Mouse (Mus musculus): ENCODE results near the gene Atp6v0d1. TPM values are rescaled to one million over a fixed set of nuclear protein-coding genes. Genes with fewer than 3 reads are reported as not detected.
"Not testable (repeated sequence)": the region's sequence is repeated elsewhere in the genome, so short reads cannot be mapped to it uniquely, and the experiment has no call there.

The Atp6v0d1 gene
- polyA plus RNA-seq, 1 experiment from 2014 or later = 52.4 TPM

DNA sequence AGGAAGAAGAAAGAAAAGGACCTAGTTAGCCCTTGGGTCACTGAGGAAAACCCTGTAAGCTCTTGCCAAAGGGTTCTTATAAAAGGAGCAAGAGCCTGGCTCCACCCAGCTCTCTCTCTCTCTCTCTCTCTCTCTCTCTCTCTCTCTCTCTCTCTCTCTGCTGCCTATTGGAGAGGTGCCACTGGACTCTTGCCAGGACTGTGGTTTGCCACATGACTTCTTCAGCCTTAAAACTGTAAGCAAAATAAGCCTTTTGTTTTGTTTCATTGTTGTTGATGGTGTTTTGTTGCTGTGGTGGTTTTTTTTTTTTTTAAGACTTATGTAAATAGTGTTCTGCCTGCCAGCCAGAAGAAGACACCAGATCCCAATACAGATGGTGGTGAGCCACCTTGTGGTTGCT lies 7.6 kb upstream of the Atp6v0d1 start:
- Histone ChIP-seq H3K9me3 (replicated peaks) (no peaks in the 10 kb centered on the region), H3K4me2 (no peak overlapping the region), H3K27me3 (no peaks in the 10 kb centered on the region), H3K27ac (replicated peaks) (no peak overlapping the region), H3K9ac (no peak overlapping the region), H3K4me1 (replicated peaks) (no peaks in the 10 kb centered on the region), H3K36me3 (replicated peaks) (no peaks in the 10 kb centered on the region), H3K4me3 (replicated peaks) (no peak overlapping the region)
- ATAC-seq (ENCODE audit: insufficient read depth) = no peak

- H3K36me3 ChIP-seq (replicated peaks) = no peaks in the 10 kb centered on the region
- 73% methylated on average over 9 of the region's 9 CpGs for whole genome bisulfite sequencing (ENCODE audit: insufficient replicate concordance)
- peaks cover 7% of the 10 kb centered on the region for H3K4me1 ChIP-seq (replicated peaks)
- H3K4me2 ChIP-seq = no peak overlapping the region
- no peak overlapping the region for H3K4me3 ChIP-seq (replicated peaks)
- no peaks in the 10 kb centered on the region for H3K9me3 ChIP-seq (replicated peaks)
- no peak for ATAC-seq (ENCODE audit: insufficient read depth)
- peaks cover 7% of the 10 kb centered on the region; the same call in 1 of the 2 replicates for H3K27me3 ChIP-seq
- H3K9ac ChIP-seq = no peak overlapping the region
- no peak overlapping the region for H3K27ac ChIP-seq (replicated peaks)
Observed at GRCm38 (mm10) chr8:105571810-105572209, 6.0 kb upstream of the Atp6v0d1 start.

GRCm38 (mm10) chr8:105566703-105567595 lies 1.1 kb upstream of the Atp6v0d1 start:
- 26% methylated on average over 27 of the region's 27 CpGs for WGBS (ENCODE audit: insufficient replicate concordance)

GRCm38 (mm10) chr8:105565401-105565881 lies 406 bp downstream of the Atp6v0d1 start:
- WGBS (ENCODE audit: insufficient replicate concordance) = under 1% methylated on average over 31 of the region's 31 CpGs
- no peaks in the 10 kb centered on the region for H3K9me3 ChIP-seq (replicated peaks)
- peak overlapping the region; percentile 94 for H3K4me2 ChIP-seq
- ATAC-seq (ENCODE audit: insufficient read depth) = peak; percentile 61
- H3K4me1 ChIP-seq (replicated peaks) = peaks cover 50% of the 10 kb centered on the region
- H3K9ac ChIP-seq = peak overlapping the region; percentile 97
- peaks cover 11% of the 10 kb centered on the region for H3K36me3 ChIP-seq (replicated peaks)
- peak overlapping the region; percentile 90 for H3K27ac ChIP-seq (replicated peaks)
- H3K27me3 ChIP-seq = peaks cover 7% of the 10 kb centered on the region; the same call in 1 of the 2 replicates
- peak overlapping the region; percentile 89 for H3K4me3 ChIP-seq (replicated peaks)

More at GRCm38 (mm10) chr8:105566703-105567595, 1.1 kb upstream of the Atp6v0d1 start:
- ATAC-seq (ENCODE audit: insufficient read depth) = 0 out of 2 replicates have a peak, but pooled peaks have one; percentile 1
- peak overlapping the region; percentile 80 for H3K27ac ChIP-seq (replicated peaks)
- peak overlapping the region; percentile 89 for H3K4me3 ChIP-seq (replicated peaks)
- no peaks in the 10 kb centered on the region for H3K9me3 ChIP-seq (replicated peaks)
- H3K36me3 ChIP-seq (replicated peaks) = peaks cover 9% of the 10 kb centered on the region
- H3K4me1 ChIP-seq (replicated peaks) = peaks cover 43% of the 10 kb centered on the region
- H3K9ac ChIP-seq = peak overlapping the region; percentile 60
- peak overlapping the region; percentile 94 for H3K4me2 ChIP-seq
- peaks cover 7% of the 10 kb centered on the region; the same call in 1 of the 2 replicates for H3K27me3 ChIP-seq

DNA sequence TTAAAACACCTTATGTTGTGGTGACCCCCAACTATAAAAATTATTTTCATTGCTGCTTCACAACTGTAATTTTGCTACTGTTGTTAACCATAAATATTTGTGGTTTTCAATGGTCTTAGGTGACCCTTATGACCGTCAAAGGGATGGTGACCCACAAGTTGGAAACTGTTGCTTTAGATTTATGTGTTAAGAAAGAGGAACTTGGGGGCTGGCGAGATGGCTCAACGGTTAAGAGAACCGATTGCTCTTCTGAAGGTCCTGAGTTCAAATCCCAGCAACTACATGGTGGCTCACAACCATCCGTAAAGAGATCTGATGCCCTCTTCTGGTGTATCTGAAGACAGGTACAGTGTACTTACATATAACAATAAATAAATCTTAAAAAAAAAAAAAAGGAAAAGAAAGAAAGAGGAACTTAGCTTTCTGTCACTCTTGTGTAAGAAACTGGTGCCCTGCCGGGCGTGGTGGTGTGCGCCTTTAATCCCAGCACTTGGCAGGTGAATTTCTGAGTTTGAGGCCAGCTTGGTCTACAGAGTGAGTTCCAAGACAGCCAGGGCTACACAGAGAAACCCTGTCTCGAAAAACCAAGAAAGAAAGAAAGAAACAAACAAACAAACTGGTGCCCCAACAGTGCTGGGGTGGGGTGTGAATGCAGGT lies 1.1 kb downstream of the Atp6v0d1 start:
- H3K4me3 ChIP-seq (replicated peaks) = peak overlapping the region; percentile 89
- ATAC-seq (ENCODE audit: insufficient read depth); H3K27me3 ChIP-seq; H3K9me3 ChIP-seq (replicated peaks): not testable (repeated sequence)
- H3K27ac ChIP-seq (replicated peaks) = peak overlapping the region; percentile 90
- H3K9ac ChIP-seq = peak overlapping the region; percentile 97
- 25% methylated on average over 9 of the region's 9 CpGs for WGBS (ENCODE audit: insufficient replicate concordance)
- H3K4me1 ChIP-seq (replicated peaks) = peaks cover 50% of the 10 kb centered on the region
- peaks cover 17% of the 10 kb centered on the region for H3K36me3 ChIP-seq (replicated peaks)
- peak overlapping the region; percentile 94 for H3K4me2 ChIP-seq

DNA sequence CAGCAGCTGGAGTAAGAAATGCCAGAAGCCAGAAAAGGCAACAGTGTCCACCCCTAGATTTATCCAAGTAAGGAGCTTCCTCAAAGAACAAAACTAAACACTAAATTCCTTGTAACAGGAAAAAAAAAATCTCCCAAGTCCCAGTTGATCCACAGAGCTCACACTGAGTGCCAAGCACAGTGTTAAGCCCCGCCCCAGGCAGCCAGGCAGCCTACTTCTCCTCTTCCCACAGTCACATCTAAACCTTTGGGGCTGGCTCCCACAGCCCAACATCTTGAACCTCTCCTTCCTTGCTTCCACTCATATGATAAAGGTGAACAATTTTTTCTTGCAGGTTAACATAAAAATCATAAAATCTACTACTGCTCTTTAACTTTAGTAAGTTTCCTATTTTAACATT lies 2.0 kb downstream of the Atp6v0d1 start:
- H3K4me2 ChIP-seq = peak overlapping the region; percentile 28; the same call in 1 of the 2 replicates
- no peak for ATAC-seq (ENCODE audit: insufficient read depth)
- no peaks in the 10 kb centered on the region for H3K9me3 ChIP-seq (replicated peaks)
- H3K4me3 ChIP-seq (replicated peaks) = no peak overlapping the region
- WGBS (ENCODE audit: insufficient replicate concordance) = 60% methylated on average over 1 of the region's 1 CpGs
- H3K27ac ChIP-seq (replicated peaks) = no peak overlapping the region
- peaks cover 7% of the 10 kb centered on the region; the same call in 1 of the 2 replicates for H3K27me3 ChIP-seq
- H3K4me1 ChIP-seq (replicated peaks) = peaks cover 50% of the 10 kb centered on the region
- H3K36me3 ChIP-seq (replicated peaks) = peaks cover 22% of the 10 kb centered on the region
- H3K9ac ChIP-seq = peak overlapping the region; percentile 23; the same call in 1 of the 2 replicates

GRCm38 (mm10) chr8:105562863-105563262 lies 3.0 kb downstream of the Atp6v0d1 start:
- no peaks in the 10 kb centered on the region for H3K9me3 ChIP-seq (replicated peaks)
- no peak overlapping the region for H3K9ac ChIP-seq
- H3K36me3 ChIP-seq (replicated peaks) = peaks cover 28% of the 10 kb centered on the region
- H3K27me3 ChIP-seq = peaks cover 7% of the 10 kb centered on the region; the same call in 1 of the 2 replicates
- peaks cover 50% of the 10 kb centered on the region for H3K4me1 ChIP-seq (replicated peaks)
- H3K4me2 ChIP-seq = no peak overlapping the region
- H3K27ac ChIP-seq (replicated peaks) = no peak overlapping the region
- ATAC-seq (ENCODE audit: insufficient read depth) = no peak
- no peak overlapping the region for H3K4me3 ChIP-seq (replicated peaks)
- WGBS (ENCODE audit: insufficient replicate concordance) = 76% methylated on average over 3 of the region's 3 CpGs

- WGBS (ENCODE audit: insufficient replicate concordance) = 75% methylated on average over 3 of the region's 3 CpGs
- Histone ChIP-seq H3K4me3 (replicated peaks) (no peak overlapping the region), H3K9ac (no peak overlapping the region), H3K4me1 (replicated peaks) (peaks cover 11% of the 10 kb centered on the region), H3K9me3 (replicated peaks) (no peaks in the 10 kb centered on the region), H3K4me2 (no peak overlapping the region), H3K27ac (replicated peaks) (no peak overlapping the region), H3K36me3 (replicated peaks) (peaks cover 14% of the 10 kb centered on the region), H3K27me3 (no peaks in the 10 kb centered on the region)
- no peak for ATAC-seq (ENCODE audit: insufficient read depth)
Observed at GRCm38 (mm10) chr8:105555230-105555629, 10.6 kb downstream of the Atp6v0d1 start.

- Histone ChIP-seq H3K4me2 (no peak overlapping the region), H3K4me1 (replicated peaks) (peaks cover 13% of the 10 kb centered on the region), H3K36me3 (replicated peaks) (peaks cover 6% of the 10 kb centered on the region; the same call in 1 of the 2 replicates), H3K27me3 (no peaks in the 10 kb centered on the region), H3K9me3 (replicated peaks) (no peaks in the 10 kb centered on the region), H3K4me3 (replicated peaks) (no peak overlapping the region), H3K9ac (no peak overlapping the region), H3K27ac (replicated peaks) (no peak overlapping the region)
- ATAC-seq (ENCODE audit: insufficient read depth) = peak; percentile 62
Observed at GRCm38 (mm10) chr8:105554087-105554486, 11.8 kb downstream of the Atp6v0d1 start.

DNA sequence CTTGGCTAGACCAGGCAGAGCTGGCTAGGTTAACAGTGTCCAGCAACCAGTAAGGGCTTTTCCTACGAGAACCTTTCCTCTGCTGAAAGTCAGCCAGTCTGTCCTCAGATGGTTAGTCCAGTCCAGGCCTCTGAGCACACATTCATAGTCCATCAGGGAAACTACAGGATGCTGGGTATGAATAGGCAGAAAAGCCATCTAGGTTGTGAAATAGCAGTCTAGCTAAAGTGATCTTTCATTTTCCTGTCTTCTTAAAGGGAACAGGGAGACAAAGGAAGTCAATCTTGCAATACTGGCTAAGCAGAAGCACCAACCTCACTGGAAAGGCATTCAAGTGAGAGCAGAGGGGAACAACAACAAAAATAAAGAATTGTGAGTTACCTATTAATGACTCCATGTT lies 13.0 kb downstream of the Atp6v0d1 start:
- 64% methylated on average over 1 of the region's 1 CpGs for WGBS (ENCODE audit: insufficient replicate concordance)
- H3K4me3 ChIP-seq (replicated peaks) = no peak overlapping the region
- ATAC-seq (ENCODE audit: insufficient read depth) = no peak
- no peak overlapping the region for H3K27ac ChIP-seq (replicated peaks)
- no peak overlapping the region for H3K4me2 ChIP-seq
- no peaks in the 10 kb centered on the region for H3K27me3 ChIP-seq
- H3K9me3 ChIP-seq (replicated peaks) = no peaks in the 10 kb centered on the region
- H3K9ac ChIP-seq = no peak overlapping the region
- peaks cover 13% of the 10 kb centered on the region for H3K4me1 ChIP-seq (replicated peaks)
- no peaks in the 10 kb centered on the region; the same call in 1 of the 2 replicates for H3K36me3 ChIP-seq (replicated peaks)

DNA sequence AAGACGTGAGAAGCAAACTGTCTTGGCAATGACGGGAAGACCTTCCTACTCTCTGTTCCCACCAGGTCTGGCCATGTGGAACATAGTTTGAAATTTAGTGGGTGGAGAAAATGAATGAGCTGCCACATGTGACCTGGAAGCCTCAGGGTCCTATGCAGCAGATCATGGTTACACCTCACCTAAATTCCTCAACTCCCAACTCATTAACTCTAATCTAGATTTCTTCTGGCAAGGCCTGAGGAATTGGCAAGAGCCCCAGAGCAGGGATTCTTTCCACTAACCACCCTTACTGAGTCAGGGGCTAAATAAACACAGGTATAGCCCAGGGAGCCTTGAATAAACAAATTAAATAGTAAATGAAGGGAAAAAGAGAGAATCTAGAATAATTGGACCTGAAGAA lies 13.8 kb downstream of the Atp6v0d1 start:
- Histone ChIP-seq H3K4me2 (no peak overlapping the region), H3K4me3 (replicated peaks) (no peak overlapping the region), H3K9me3 (replicated peaks) (no peaks in the 10 kb centered on the region), H3K36me3 (replicated peaks) (no peaks in the 10 kb centered on the region; the same call in 1 of the 2 replicates), H3K4me1 (replicated peaks) (peaks cover 17% of the 10 kb centered on the region), H3K27ac (replicated peaks) (no peak overlapping the region), H3K27me3 (no peaks in the 10 kb centered on the region), H3K9ac (no peak overlapping the region)
- no peak for ATAC-seq (ENCODE audit: insufficient read depth)
- WGBS (ENCODE audit: insufficient replicate concordance) = 79% methylated on average over 2 of the region's 2 CpGs

Measured in liver, embryonic 15.5 days (tissue).